Mouse (Mus musculus) A20 (cell line): ENCODE data around the gene Gucy1b2.
A peak's percentile ranks its signal among the peaks of the same experiment; 100 is the strongest.

ENCODE experiments used
- DNase-seq: peaks from one replicate; pipeline ENCODE4 v3.0.0-alpha.2; 2011; ENCODE audit warnings: low read depth, low spot score

Gucy1b2 gene

GRCm38 (mm10) chr14:62446385-62447213 is 9.5 kb downstream of the Gucy1b2 start:
- no peak for DNase-seq

- no peak for DNase-seq
These were observed 12.2 kb downstream of the Gucy1b2 start for GRCm38 (mm10) chr14:62443840-62444430.

- no peak for DNase-seq
These were observed 13.1 kb downstream of the Gucy1b2 start for GRCm38 (mm10) chr14:62442971-62443370.

GRCm38 (mm10) chr14:62440036-62440435 is 16.1 kb downstream of the Gucy1b2 start:
- no peak for DNase-seq

- no peak for DNase-seq
These were observed 17.9 kb downstream of the Gucy1b2 start for GRCm38 (mm10) chr14:62438236-62438635.

- no peak for DNase-seq
These were observed 18.3 kb downstream of the Gucy1b2 start for GRCm38 (mm10) chr14:62437806-62438205.

GRCm38 (mm10) chr14:62425277-62425691 is 30.8 kb downstream of the Gucy1b2 start:
- DNase-seq = peak; percentile 78

GRCm38 (mm10) chr14:62422265-62422664 is 33.8 kb downstream of the Gucy1b2 start:
- DNase-seq = no peak

- DNase-seq = no peak
These were observed 38.6 kb downstream of the Gucy1b2 start for GRCm38 (mm10) chr14:62417501-62417900.

GRCm38 (mm10) chr14:62416742-62417134 is 39.4 kb downstream of the Gucy1b2 start:
- DNase-seq = no peak

GRCm38 (mm10) chr14:62416007-62416741 is 39.9 kb downstream of the Gucy1b2 start:
- DNase-seq = no peak

GRCm38 (mm10) chr14:62395346-62395745 is 60.7 kb downstream of the Gucy1b2 start:
- no peak for DNase-seq

GRCm38 (mm10) chr14:62392754-62393153 is 63.3 kb downstream of the Gucy1b2 start:
- DNase-seq = no peak

GRCm38 (mm10) chr14:62389729-62390536 is 66.2 kb downstream of the Gucy1b2 start:
- DNase-seq = no peak

- peak; percentile 89 for DNase-seq
These were observed 66.9 kb downstream of the Gucy1b2 start for GRCm38 (mm10) chr14:62389064-62389728.

GRCm38 (mm10) chr14:62383786-62384299 is 72.2 kb downstream of the Gucy1b2 start:
- no peak for DNase-seq

GRCm38 (mm10) chr14:62383109-62383508 is 73.0 kb downstream of the Gucy1b2 start:
- no peak for DNase-seq

- no peak for DNase-seq
These were observed 75.5 kb downstream of the Gucy1b2 start for GRCm38 (mm10) chr14:62380606-62381005.

- DNase-seq = no peak
These were observed 76.7 kb downstream of the Gucy1b2 start for GRCm38 (mm10) chr14:62379391-62379790.

- DNase-seq = no peak
These were observed 80.0 kb downstream of the Gucy1b2 start for GRCm38 (mm10) chr14:62376115-62376514.

GRCm38 (mm10) chr14:62375694-62376093 is 80.4 kb downstream of the Gucy1b2 start:
- no peak for DNase-seq
